Mouse (Mus musculus): Measurements from ENCODE around the gene Ap3b2. TPM values are rescaled to one million over a fixed set of nuclear protein-coding genes. Genes with fewer than 3 reads are reported as not detected.
"Not testable (repeated sequence)": the region's sequence is repeated elsewhere in the genome, so short reads cannot be mapped to it uniquely, and the experiment has no call there.

Ap3b2 gene
- polyA plus RNA-seq, 1 experiment from 2014 or later = 162 TPM

GRCm38 (mm10) chr7:81516154-81517030 lies 22.7 kb upstream of the Ap3b2 start:
- no peak overlapping the region for H3K27ac ChIP-seq
- no peak overlapping the region for H3K9ac ChIP-seq
- no peaks in the 10 kb centered on the region for H3K27me3 ChIP-seq (replicated peaks)
- H3K4me2 ChIP-seq = no peak overlapping the region
- H3K4me1 ChIP-seq = no peaks in the 10 kb centered on the region
- no peak for ATAC-seq (replicated peaks)
- H3K4me3 ChIP-seq = no peak overlapping the region
- 77% methylated on average over 6 of the region's 6 CpGs for WGBS
- no peaks in the 10 kb centered on the region for H3K36me3 ChIP-seq (replicated peaks)
- H3K9me3 ChIP-seq = no peaks in the 10 kb centered on the region

- Histone ChIP-seq H3K4me2 (no peak overlapping the region), H3K9me3 (no peaks in the 10 kb centered on the region), H3K4me3 (no peak overlapping the region), H3K27ac (no peak overlapping the region), H3K9ac (no peak overlapping the region), H3K36me3 (replicated peaks) (no peaks in the 10 kb centered on the region), H3K27me3 (replicated peaks) (no peaks in the 10 kb centered on the region), H3K4me1 (no peaks in the 10 kb centered on the region)
- ATAC-seq (replicated peaks) = no peak
- WGBS = 54% methylated on average over 13 of the region's 13 CpGs
Observed at GRCm38 (mm10) chr7:81514906-81515590, 21.3 kb upstream of the Ap3b2 start.

GRCm38 (mm10) chr7:81501050-81501449 lies 7.3 kb upstream of the Ap3b2 start:
- 91% methylated on average over 2 of the region's 2 CpGs for WGBS
- Histone ChIP-seq H3K4me1 (no peaks in the 10 kb centered on the region), H3K4me2 (no peak overlapping the region), H3K27ac (no peak overlapping the region), H3K9me3 (no peaks in the 10 kb centered on the region), H3K36me3 (replicated peaks) (no peaks in the 10 kb centered on the region), H3K4me3 (no peak overlapping the region), H3K27me3 (replicated peaks) (no peaks in the 10 kb centered on the region), H3K9ac (no peak overlapping the region)
- no peak for ATAC-seq (replicated peaks)

- ATAC-seq (replicated peaks) = no peak
- 73% methylated on average over 7 of the region's 7 CpGs for WGBS
- Histone ChIP-seq H3K4me1 (peaks cover 5% of the 10 kb centered on the region), H3K4me2 (no peak within 1 kb of the TSS), H3K4me3 (no peak within 1 kb of the TSS), H3K9me3 (no peaks in the 10 kb centered on the region), H3K36me3 (replicated peaks) (no peaks in the 10 kb centered on the region), H3K27me3 (replicated peaks) (no peaks in the 10 kb centered on the region), H3K27ac (no peak within 1 kb of the TSS), H3K9ac (no peak within 1 kb of the TSS)
Observed at GRCm38 (mm10) chr7:81498181-81498580, 4.5 kb upstream of the Ap3b2 start, which contains the start of gene BC048679. BC048679 (minus strand) TSS chr7:81498281.

GRCm38 (mm10) chr7:81497171-81497570 lies 3.4 kb upstream of the Ap3b2 start:
- H3K4me2 ChIP-seq = no peak overlapping the region
- H3K4me1 ChIP-seq = peaks cover 12% of the 10 kb centered on the region
- H3K9me3 ChIP-seq = no peaks in the 10 kb centered on the region
- no peak for ATAC-seq (replicated peaks)
- H3K9ac ChIP-seq = no peak overlapping the region
- H3K4me3 ChIP-seq = no peak overlapping the region
- whole genome bisulfite sequencing = 15% methylated on average over 6 of the region's 6 CpGs
- no peak overlapping the region for H3K27ac ChIP-seq
- no peaks in the 10 kb centered on the region for H3K36me3 ChIP-seq (replicated peaks)
- no peaks in the 10 kb centered on the region for H3K27me3 ChIP-seq (replicated peaks)

- no peaks in the 10 kb centered on the region for H3K27me3 ChIP-seq (replicated peaks)
- peak overlapping the region; percentile 71 for H3K4me2 ChIP-seq
- no peaks in the 10 kb centered on the region for H3K9me3 ChIP-seq
- H3K9ac ChIP-seq = peak overlapping the region; percentile 97
- no peaks in the 10 kb centered on the region for H3K36me3 ChIP-seq (replicated peaks)
- H3K27ac ChIP-seq = peak overlapping the region; percentile 98
- WGBS = 31% methylated on average over 9 of the region's 9 CpGs
- ATAC-seq (replicated peaks) = no peak
- H3K4me3 ChIP-seq = peak overlapping the region; percentile 72
- H3K4me1 ChIP-seq = peaks cover 37% of the 10 kb centered on the region
Observed at GRCm38 (mm10) chr7:81492628-81493027, 1.1 kb downstream of the Ap3b2 start.

GRCm38 (mm10) chr7:81489649-81490048 lies 4.1 kb downstream of the Ap3b2 start:
- WGBS = 12% methylated on average over 9 of the region's 9 CpGs
- no peaks in the 10 kb centered on the region for H3K9me3 ChIP-seq
- peaks cover 37% of the 10 kb centered on the region for H3K4me1 ChIP-seq
- ATAC-seq (replicated peaks) = no peak
- H3K9ac ChIP-seq = no peak overlapping the region
- no peak overlapping the region for H3K4me2 ChIP-seq
- H3K4me3 ChIP-seq = no peak overlapping the region
- H3K27me3 ChIP-seq (replicated peaks) = no peaks in the 10 kb centered on the region
- no peak overlapping the region for H3K27ac ChIP-seq
- H3K36me3 ChIP-seq (replicated peaks) = peaks cover 3% of the 10 kb centered on the region

- no peaks in the 10 kb centered on the region for H3K9me3 ChIP-seq
- no peak overlapping the region for H3K4me2 ChIP-seq
- H3K4me3 ChIP-seq = no peak overlapping the region
- H3K4me1 ChIP-seq = no peaks in the 10 kb centered on the region
- peaks cover 9% of the 10 kb centered on the region; the same call in 1 of the 2 replicates for H3K27me3 ChIP-seq (replicated peaks)
- H3K27ac ChIP-seq = no peak overlapping the region
- no peak for ATAC-seq (replicated peaks)
- H3K36me3 ChIP-seq (replicated peaks) = peaks cover 25% of the 10 kb centered on the region
- 2% methylated on average over 8 of the region's 8 CpGs for WGBS
- H3K9ac ChIP-seq = no peak overlapping the region
Observed at GRCm38 (mm10) chr7:81480800-81481199, 12.9 kb downstream of the Ap3b2 start.

- Histone ChIP-seq H3K4me3 (no peak overlapping the region), H3K9me3 (no peaks in the 10 kb centered on the region), H3K27ac (no peak overlapping the region), H3K9ac (no peak overlapping the region), H3K36me3 (replicated peaks) (peaks cover 26% of the 10 kb centered on the region; the same call in 1 of the 2 replicates), H3K27me3 (replicated peaks) (peaks cover 9% of the 10 kb centered on the region; the same call in 1 of the 2 replicates), H3K4me2 (no peak overlapping the region), H3K4me1 (no peaks in the 10 kb centered on the region)
- ATAC-seq (replicated peaks) = no peak
- 80% methylated on average over 3 of the region's 3 CpGs for WGBS
Observed at GRCm38 (mm10) chr7:81479531-81480090, 14.1 kb downstream of the Ap3b2 start.

GRCm38 (mm10) chr7:81478261-81478660 lies 15.5 kb downstream of the Ap3b2 start:
- not testable (repeated sequence) for H3K27me3 ChIP-seq (replicated peaks); H3K9ac ChIP-seq; H3K4me1 ChIP-seq; H3K4me2 ChIP-seq; H3K9me3 ChIP-seq; H3K27ac ChIP-seq; ATAC-seq (replicated peaks); H3K4me3 ChIP-seq
- H3K36me3 ChIP-seq (replicated peaks) = peaks cover 17% of the 10 kb centered on the region; the same call in 1 of the 2 replicates

GRCm38 (mm10) chr7:81476833-81477232 lies 16.9 kb downstream of the Ap3b2 start:
- Histone ChIP-seq H3K4me1 (no peaks in the 10 kb centered on the region), H3K9ac (no peak overlapping the region), H3K27me3 (replicated peaks) (peaks cover 9% of the 10 kb centered on the region; the same call in 1 of the 2 replicates), H3K4me3 (no peak overlapping the region), H3K4me2 (no peak overlapping the region), H3K36me3 (replicated peaks) (peaks cover 20% of the 10 kb centered on the region), H3K9me3 (no peaks in the 10 kb centered on the region), H3K27ac (no peak overlapping the region)
- peak; percentile 61; the same call in 1 of the 2 replicates for ATAC-seq (replicated peaks)
- 8% methylated on average over 24 of the region's 24 CpGs for WGBS

GRCm38 (mm10) chr7:81475221-81475620 lies 18.5 kb downstream of the Ap3b2 start:
- peaks cover 9% of the 10 kb centered on the region; the same call in 1 of the 2 replicates for H3K27me3 ChIP-seq (replicated peaks)
- H3K27ac ChIP-seq = no peak overlapping the region
- H3K9ac ChIP-seq = no peak overlapping the region
- no peaks in the 10 kb centered on the region for H3K4me1 ChIP-seq
- ATAC-seq (replicated peaks) = no peak
- H3K9me3 ChIP-seq = no peaks in the 10 kb centered on the region
- no peak overlapping the region for H3K4me3 ChIP-seq
- WGBS = 81% methylated on average over 3 of the region's 3 CpGs
- H3K36me3 ChIP-seq (replicated peaks) = peaks cover 20% of the 10 kb centered on the region
- no peak overlapping the region for H3K4me2 ChIP-seq

Data from midbrain, embryonic 15.5 days (tissue).